Mouse (Mus musculus): ENCODE results near the gene Usp39. TPM values are rescaled to one million over a fixed set of nuclear protein-coding genes. Genes with fewer than 3 reads are reported as not detected.

Usp39 gene
- total RNA-seq, 2 experiments from 2014 or later = 29.7 to 32.9 TPM

- DNase-seq (ENCODE audit: low spot score in 2 of 2) = no peak
Observed at GRCm38 (mm10) chr6:72373184-72373583, 28.2 kb upstream of the Usp39 start.

DNA sequence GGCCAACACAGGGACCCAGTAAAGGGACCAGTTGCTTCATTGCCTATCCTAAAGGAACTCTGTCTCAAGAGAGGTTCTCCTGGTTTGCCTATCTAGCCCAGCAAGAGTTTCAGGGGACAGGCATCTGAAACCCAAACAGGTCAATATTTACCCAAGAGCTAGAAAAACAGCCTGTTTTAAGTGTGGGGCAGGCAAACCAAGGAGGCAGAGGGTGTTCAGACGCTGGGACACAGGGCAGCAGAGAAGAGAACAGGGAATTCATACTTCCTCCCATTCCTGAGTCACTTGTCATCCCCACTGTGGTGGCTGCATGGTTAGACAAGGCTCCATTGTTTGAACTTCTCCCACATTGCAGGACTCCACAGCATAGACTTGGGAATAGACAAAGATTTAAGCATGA, 26.6 kb upstream of the Usp39 start:
- no peak for DNase-seq (ENCODE audit: low spot score in 2 of 2)

DNA sequence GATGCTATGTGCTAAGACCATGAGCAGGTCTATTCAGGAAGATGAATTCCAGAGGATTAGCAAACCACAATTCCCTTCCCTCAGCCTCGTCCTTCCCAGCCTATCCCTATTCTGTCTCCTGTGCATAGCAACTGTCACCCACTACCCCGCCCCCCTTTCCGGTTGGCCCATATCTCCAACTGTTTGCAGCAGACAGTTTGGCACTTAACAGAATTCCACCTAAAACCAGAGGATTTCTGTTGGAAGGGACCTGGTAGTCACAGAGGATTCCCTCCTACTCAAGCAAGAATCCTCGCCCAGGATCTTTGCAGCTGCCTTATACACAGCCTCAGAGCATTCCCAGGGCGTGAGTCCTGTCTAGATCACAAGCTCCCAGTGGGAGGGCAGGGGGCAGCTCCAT, 26.2 kb upstream of the Usp39 start:
- DNase-seq (ENCODE audit: low spot score in 2 of 2) = peak in 1 of 2 experiments; percentile 58

- no peak for DNase-seq (ENCODE audit: low spot score in 2 of 2)
Observed at GRCm38 (mm10) chr6:72370091-72370490, 25.1 kb upstream of the Usp39 start.

- DNase-seq (ENCODE audit: low spot score in 2 of 2) = no peak
Observed at GRCm38 (mm10) chr6:72369557-72369956, 24.6 kb upstream of the Usp39 start.

DNA sequence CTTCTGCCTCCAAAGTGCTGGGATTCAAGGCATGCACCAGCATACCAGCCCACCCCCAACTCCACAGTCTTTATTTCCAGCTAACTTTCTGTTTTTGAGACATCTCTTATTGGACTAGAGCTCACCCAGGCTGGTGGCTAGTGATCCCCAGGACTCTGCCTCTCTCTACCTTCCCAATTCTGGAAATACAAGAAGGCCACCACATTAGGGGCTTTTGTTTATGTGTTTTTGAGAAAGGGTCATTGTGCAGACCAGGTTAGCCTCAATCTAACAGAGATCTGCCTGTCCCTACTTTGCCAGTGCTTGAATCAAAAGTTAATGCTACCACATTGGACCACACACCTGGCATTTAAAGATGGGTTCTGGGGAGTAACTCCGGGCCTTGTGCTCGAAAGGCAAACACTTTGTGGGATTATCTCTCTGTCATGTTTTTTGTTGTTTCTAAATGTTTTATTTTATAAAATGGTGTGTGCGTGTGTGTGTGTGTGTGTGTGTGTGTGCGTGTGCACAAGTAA, 22.5 kb upstream of the Usp39 start:
- no peak for DNase-seq (ENCODE audit: low spot score in 2 of 2)

DNA sequence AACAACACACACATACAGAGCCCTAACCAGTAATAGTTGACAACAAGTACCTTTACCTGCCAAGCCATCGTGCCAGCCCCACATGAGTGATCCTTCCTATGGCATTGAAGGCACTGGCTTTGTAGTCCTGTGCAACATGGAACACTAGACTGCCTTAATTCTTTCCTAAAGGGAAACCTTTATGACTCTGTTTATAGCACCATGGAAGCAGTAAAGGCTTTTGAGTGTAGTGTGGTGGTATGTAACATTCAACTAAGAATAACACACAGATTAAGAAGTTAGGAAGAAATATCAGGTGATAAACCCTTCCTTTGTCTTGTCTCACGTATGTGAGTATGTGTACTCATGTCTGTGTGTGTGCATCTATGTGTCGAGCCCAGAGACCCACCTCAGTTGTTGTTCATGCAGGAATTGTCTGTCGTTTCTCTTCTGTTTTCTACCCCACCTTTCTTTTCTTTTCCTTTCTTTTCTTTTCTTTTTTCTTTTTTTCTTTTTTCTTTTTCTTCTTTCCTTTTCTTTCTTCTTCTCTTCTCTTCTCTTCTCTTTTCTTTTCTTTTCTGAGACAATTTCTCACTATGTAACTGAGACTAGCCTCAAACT, 22.0 kb upstream of the Usp39 start, which contains the start of gene Rnf181:
Gene Rnf181 (minus strand): TSS at position 113 of the 600 bp plus-strand sequence.
- no peak for DNase-seq (ENCODE audit: low spot score in 2 of 2)

DNA sequence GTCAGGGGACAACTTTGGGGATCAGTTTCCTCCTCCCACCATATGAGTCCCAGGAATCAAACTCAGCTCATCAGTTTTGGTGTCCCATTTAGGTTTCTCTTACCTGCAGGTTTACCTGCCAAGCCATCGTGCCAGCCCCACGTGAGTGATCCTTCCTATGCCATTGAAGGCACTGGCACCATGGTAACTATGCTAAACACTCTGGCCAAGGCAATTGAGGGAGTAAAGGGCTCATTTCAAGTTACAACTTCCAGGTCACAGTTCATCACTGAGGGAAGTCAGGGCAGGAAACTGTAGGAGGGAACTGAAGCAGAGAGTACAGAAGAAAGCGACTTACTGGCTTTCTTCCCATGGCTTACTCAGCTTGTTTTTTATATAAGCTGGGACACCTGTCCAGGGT, 21.3 kb upstream of the Usp39 start:
- no peak for DNase-seq (ENCODE audit: low spot score in 2 of 2)

DNA sequence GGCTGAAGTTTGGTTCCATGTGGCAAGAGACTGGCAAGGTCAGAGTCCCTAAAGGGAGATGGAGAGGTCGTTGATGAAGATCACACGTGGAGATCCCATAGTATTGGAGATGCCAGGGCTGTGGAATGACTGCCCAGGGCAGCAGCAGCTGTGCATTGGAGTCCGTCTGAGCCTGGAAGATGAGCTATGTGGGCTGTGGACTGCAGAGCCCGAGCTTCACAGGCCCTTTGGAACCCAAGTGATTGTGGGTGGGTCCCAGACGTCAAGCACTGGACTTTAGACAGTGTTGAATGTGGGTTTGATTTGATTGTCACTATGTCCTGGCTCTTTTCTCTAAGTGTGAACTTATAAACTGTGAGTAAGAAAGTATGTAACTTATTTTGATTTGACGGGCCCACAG, 20.0 kb upstream of the Usp39 start:
- no peak for DNase-seq (ENCODE audit: low spot score in 2 of 2)

GRCm38 (mm10) chr6:72364009-72364408, 19.0 kb upstream of the Usp39 start:
- no peak for DNase-seq (ENCODE audit: low spot score in 2 of 2)

DNA sequence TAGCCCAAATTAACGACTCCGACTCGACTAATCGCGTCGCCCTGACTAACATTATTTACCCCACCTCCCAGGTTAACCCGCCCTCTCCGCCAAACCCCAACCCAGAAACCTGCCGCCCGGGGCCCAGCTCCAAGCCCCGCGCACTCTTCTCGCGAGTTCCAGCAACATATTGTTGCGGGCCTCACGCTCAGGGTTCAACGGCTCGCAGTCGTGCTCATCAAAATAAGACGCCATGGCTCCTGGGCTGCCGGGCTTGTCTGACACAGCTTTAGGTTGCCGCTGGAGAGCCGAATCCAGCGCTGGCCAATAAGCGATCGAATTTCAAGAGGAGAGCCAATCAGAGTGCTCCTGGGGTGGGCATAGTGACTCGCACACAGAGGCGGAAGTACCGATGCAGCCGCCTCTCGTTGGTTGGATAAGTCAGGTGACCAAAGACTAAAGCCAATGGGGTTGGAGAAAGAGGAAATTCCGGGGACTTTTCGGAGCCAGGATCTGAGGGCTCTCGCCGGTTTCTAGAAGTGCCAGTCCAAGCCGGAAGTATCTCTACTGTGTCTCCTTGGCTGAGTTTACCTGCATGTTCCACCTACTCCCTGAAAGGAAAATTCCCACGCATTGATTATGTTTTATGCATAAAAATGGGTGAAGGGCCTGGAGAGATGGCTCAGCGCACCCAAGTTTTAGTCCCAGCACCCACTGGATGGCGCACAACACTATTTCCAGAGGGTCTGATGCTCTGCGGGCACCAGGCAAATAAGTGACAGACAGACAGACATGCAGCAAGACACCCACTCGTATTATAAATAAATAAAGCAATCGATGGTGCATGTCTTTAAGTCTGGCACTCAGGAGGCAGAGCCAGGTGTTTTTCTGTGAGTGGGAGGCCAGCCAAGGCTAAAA, 17.4 kb upstream of the Usp39 start:
- peak; percentile 93 to 98 for DNase-seq (ENCODE audit: low spot score in 2 of 2)

DNA sequence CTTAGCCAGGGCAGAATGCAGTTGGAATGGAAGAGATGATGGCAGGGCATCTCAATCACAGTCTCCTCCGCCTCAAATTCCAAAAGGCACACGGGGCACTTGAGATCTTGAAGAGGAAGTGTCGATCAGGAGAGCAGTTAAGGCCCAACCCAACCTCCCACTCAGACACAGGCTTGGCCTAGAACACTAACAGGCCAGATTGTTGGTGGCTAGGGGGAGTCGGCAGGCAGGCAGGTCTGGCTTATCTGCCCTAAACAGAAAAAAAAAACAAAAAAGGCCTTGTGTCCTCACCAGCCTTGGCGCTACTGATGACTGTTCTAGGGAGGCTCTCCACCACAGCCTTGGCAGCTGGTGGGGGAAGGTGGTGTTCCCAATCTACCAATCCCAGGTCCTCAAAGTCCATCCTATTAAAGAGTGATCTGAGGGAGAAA, 16.2 kb upstream of the Usp39 start:
- DNase-seq (ENCODE audit: low spot score in 2 of 2) = no peak

- DNase-seq (ENCODE audit: low spot score in 2 of 2) = no peak
Observed at GRCm38 (mm10) chr6:72360599-72360935, 15.6 kb upstream of the Usp39 start.

DNA sequence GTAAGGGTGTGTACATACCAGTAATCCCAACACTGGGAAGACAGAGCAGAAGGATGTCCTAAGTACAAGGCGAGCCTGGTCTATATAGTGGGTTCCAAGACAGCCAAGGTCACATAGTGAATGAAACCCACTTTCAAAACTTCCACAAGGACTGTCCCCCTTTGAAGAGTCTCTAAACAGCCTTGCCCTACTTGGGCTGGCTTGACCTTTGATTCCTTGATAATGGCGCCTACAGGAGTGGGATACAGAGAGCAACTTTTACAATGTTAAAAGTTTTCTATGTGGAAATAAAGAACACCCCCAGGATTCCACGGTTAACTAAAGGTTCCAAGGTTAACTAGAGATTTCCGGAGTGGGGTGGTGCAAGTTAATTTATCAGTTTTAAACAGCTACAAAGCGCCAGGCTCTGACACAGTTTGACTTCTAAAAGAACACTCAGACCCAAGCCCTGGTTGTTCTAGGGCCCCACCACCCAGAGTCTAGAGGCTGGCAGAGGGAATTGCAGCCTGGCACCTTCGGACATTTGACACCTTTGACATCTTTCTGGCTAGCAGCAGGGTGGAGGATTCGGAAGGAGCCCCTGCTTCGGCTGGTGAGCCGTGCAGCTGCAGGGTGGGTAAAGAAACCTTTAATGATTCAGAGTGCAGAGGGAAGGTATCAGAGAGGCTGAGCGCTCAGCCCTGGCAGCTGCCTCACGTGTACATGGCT, 15.1 kb upstream of the Usp39 start:
- no peak for DNase-seq (ENCODE audit: low spot score in 2 of 2)

- no peak for DNase-seq (ENCODE audit: low spot score in 2 of 2)
Observed at GRCm38 (mm10) chr6:72359343-72359742, 14.4 kb upstream of the Usp39 start.

DNA sequence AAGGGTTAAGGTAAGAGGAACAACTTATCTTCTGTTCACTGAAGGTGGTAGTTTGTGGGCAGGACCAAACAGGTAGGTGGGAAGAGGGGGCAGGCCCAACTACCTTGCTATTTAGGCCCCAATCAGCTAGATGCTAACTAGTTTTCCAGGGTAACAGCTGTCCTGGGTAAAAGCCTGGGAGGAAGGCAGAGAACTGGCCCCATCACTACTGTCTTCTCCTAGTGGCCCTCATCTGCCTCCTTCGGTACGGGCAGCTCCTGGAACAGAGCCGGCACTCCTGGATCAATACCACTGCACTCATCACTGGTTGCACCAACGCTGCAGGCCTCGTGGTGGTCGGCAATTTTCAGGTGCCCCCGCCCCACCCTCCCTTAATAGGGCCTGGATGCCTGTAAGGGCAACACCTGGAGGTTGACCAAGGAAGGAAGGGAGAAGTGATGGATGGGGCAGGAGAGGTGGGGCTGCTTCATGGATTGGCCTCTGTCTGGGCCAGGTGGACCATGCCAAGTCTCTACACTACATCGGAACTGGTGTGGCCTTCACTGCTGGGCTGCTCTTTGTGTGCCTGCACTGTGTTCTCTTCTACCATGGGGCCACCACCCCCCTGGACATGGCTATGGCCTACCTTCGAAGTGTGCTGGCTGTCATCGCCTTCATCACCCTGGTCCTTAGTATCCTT, 13.2 kb upstream of the Usp39 start:
- no peak for DNase-seq (ENCODE audit: low spot score in 2 of 2)

- DNase-seq (ENCODE audit: low spot score in 2 of 2) = no peak
Observed at GRCm38 (mm10) chr6:72357164-72358079, 12.4 kb upstream of the Usp39 start.

DNA sequence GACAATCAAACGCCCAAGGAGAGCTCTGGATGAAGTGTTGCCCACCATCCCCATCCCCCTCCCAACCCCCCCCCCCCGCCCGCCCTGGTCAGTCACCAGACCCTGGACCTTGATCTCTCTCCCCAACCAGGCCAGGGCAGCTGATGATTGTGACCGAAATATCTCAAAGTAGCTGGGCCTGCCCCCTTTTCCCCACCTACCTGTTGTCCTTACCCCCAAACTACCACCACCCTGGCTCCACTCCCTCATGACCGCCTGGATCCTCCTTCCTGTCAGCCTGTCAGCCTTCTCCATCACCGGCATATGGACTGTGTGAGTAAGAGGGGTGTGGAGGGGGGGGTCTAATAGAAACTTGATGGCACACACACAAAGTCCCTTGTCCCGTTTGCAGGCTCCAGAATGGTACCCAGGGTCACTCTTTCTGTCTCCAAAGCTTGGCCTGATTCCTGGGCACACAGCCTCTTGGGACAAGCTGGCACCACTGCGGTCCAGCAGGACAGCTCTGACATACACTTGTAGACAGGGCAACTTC, 11.1 kb upstream of the Usp39 start:
- no peak for DNase-seq (ENCODE audit: low spot score in 2 of 2)

DNA sequence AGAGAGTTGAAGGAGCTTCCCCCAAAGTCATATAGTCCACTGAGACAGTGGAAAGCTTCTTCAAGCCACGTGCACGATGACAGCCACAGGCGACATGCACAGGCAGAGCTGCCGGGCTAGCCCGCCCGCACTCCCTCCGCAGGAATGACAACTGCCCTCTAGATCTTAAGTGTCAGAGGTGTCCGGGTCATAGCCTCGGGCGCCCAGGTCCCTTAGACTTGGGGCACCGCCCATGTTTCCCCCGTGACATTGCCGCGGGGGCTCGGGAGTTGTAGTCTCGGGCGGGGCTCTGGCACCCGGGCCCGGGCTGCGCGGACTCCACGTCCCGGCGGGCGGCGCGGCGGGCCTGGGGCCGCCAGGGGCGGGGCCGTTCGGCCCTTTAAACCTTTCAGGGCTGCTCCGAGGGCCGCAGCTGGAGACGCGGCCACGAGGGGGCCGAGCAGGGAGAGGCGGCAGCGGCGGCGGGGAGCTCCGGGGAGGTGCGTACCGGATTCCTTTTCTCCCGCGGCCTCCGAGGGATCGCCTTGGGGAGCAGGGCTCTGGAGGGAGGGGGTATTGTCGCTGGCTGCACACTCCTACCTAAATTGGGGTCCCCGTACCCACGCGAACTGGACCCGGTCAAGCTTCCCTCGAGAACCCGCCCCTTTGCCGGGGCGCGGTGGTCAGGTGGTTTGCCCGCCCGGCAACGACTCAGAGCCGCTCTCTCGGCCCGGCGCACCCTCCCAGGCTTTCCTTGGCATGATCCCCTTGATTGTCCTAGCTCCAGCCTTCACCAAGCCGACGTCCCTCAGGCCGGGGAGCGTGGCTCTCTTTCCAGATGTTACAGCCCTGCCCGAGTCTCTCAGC, 10.3 kb upstream of the Usp39 start, which contains the start of gene Tmem150a:
Gene Tmem150a (plus strand): TSS at position 382 of the 846 bp plus-strand sequence.
- peak; percentile 71 to 74 for DNase-seq (ENCODE audit: low spot score in 2 of 2)

Measured in layer of hippocampus, postnatal 14 days (tissue).